Comparison of ENCODE assay signal across 16 mouse cellular contexts in genomic region chr12:29050516-29051251, GRCm38 (mm10).
A peak's percentile ranks its signal among the peaks of the same experiment; 100 is the strongest.
DNase-seq lines count a peak whose midpoint lies in the region; ATAC-seq and TF ChIP-seq lines count a peak whose summit lies in the region.
"Had no signal": no experiment of that assay in that cellular context is flagged by ENCODE, and none has a peak within 500 bp of the region (broad histone marks: within the 10 kb centered on the region; RNA-seq: fewer than 3 reads in every experiment).

No protein-coding gene starts in this region.

- H3K36me3 ChIP-seq in heart, embryonic 14.5 days (ENCODE audit: control insufficient read depth, insufficient read depth, low read length) = no peaks in the 10 kb centered on the region
- H3K36me3 ChIP-seq in midbrain, embryonic 10.5 days = no peaks in the 10 kb centered on the region
- no peaks in the 10 kb centered on the region for H3K36me3 ChIP-seq in midbrain, postnatal 0 days (ENCODE audit: insufficient read depth, low read length)
- no peaks in the 10 kb centered on the region for H3K36me3 ChIP-seq in hindbrain, embryonic 13.5 days
- H3K36me3 ChIP-seq in neural tube, embryonic 14.5 days (ENCODE audit: control insufficient read depth, insufficient read depth, low read length) = no peaks in the 10 kb centered on the region

- peaks cover 17 to 21% of the 10 kb centered on the region in 2 experiments for H3K4me1 ChIP-seq in heart, embryonic 14.5 days (ENCODE audit: control insufficient read depth in 2 of 2, insufficient read depth in 2 of 2, low read length in 2 of 2)
- peaks cover 33% of the 10 kb centered on the region for H3K4me1 ChIP-seq in midbrain, embryonic 10.5 days
- H3K4me1 ChIP-seq in midbrain, postnatal 0 days (ENCODE audit: insufficient read depth, low read length) = no peaks in the 10 kb centered on the region
- H3K4me1 ChIP-seq in hindbrain, embryonic 13.5 days (replicated peaks) = peaks cover 57% of the 10 kb centered on the region
- H3K4me1 ChIP-seq in neural tube, embryonic 14.5 days (ENCODE audit: control insufficient read depth, insufficient read depth, low read length) = peaks cover 10% of the 10 kb centered on the region

- H3K9ac ChIP-seq in heart, embryonic 14.5 days (ENCODE audit: low read length) = peak overlapping the region; percentile 12; the same call in 1 of the 2 replicates
- no peak overlapping the region for H3K9ac ChIP-seq in midbrain, postnatal 0 days (replicated peaks; ENCODE audit: low read length, poor library complexity, severe bottlenecking)
- no peak overlapping the region for H3K9ac ChIP-seq in hindbrain, embryonic 13.5 days
- no peak overlapping the region for H3K9ac ChIP-seq in neural tube, embryonic 14.5 days (replicated peaks; ENCODE audit: low read depth, low read length)

- WGBS in heart, embryonic 14.5 days = 28% methylated on average over 8 of the region's 8 CpGs
- WGBS in midbrain, embryonic 10.5 days = 72% methylated on average over 8 of the region's 8 CpGs
- WGBS in midbrain, postnatal 0 days = 66% methylated on average over 8 of the region's 8 CpGs
- 32% methylated on average over 8 of the region's 8 CpGs for WGBS in hindbrain, embryonic 13.5 days
- 17% methylated on average over 8 of the region's 8 CpGs for WGBS in neural tube, embryonic 14.5 days

- TF ChIP-seq CTCF in midbrain, postnatal 0 days (IDR thresholded peaks at IDR 0.05) = no peak

- no peak overlapping the region for H3K4me2 ChIP-seq in heart, embryonic 14.5 days (ENCODE audit: low read length)
- no peak overlapping the region for H3K4me2 ChIP-seq in midbrain, postnatal 0 days (ENCODE audit: low read depth, low read length, poor library complexity, severe bottlenecking)
- H3K4me2 ChIP-seq in hindbrain, embryonic 13.5 days = no peak overlapping the region
- no peak overlapping the region for H3K4me2 ChIP-seq in neural tube, embryonic 14.5 days (ENCODE audit: low read depth, low read length)
- H3K4me2 ChIP-seq: liver, embryonic 11.5 days had no signal

- no peaks in the 10 kb centered on the region for H3K27me3 ChIP-seq in heart, embryonic 14.5 days (ENCODE audit: control insufficient read depth, insufficient read depth, low read length)
- H3K27me3 ChIP-seq in midbrain, embryonic 10.5 days (ENCODE audit: low read depth, poor library complexity, severe bottlenecking) = peaks cover 28% of the 10 kb centered on the region
- no peaks in the 10 kb centered on the region for H3K27me3 ChIP-seq in midbrain, postnatal 0 days (ENCODE audit: insufficient read depth, low read length)
- H3K27me3 ChIP-seq in hindbrain, embryonic 13.5 days = no peaks in the 10 kb centered on the region
- H3K27me3 ChIP-seq in neural tube, embryonic 14.5 days (ENCODE audit: control insufficient read depth, insufficient read depth, low read length) = no peaks in the 10 kb centered on the region
- H3K27me3 ChIP-seq: CH12.LX had no signal

- no peaks in the 10 kb centered on the region for H3K9me3 ChIP-seq in heart, embryonic 14.5 days (ENCODE audit: control insufficient read depth, low read length)
- H3K9me3 ChIP-seq in midbrain, embryonic 10.5 days (replicated peaks) = no peaks in the 10 kb centered on the region
- no peaks in the 10 kb centered on the region for H3K9me3 ChIP-seq in midbrain, postnatal 0 days (ENCODE audit: low read length)
- H3K9me3 ChIP-seq in hindbrain, embryonic 13.5 days = no peaks in the 10 kb centered on the region
- H3K9me3 ChIP-seq in neural tube, embryonic 14.5 days (ENCODE audit: control insufficient read depth, low read length) = no peaks in the 10 kb centered on the region

- peak overlapping the region in 1 of 2 experiments; percentile 24; a peak in 1 of 4 replicates for H3K27ac ChIP-seq in heart, embryonic 14.5 days (replicated peaks in 1 of 2; ENCODE audit: control insufficient read depth in 1 of 2, insufficient read depth in 1 of 2, low read depth in 2 of 2, low read length in 2 of 2)
- peak overlapping the region; percentile 19; the same call in 1 of the 2 replicates for H3K27ac ChIP-seq in midbrain, embryonic 10.5 days (replicated peaks)
- H3K27ac ChIP-seq in midbrain, postnatal 0 days (ENCODE audit: low read depth, low read length) = no peak overlapping the region
- peak overlapping the region; percentile 89 for H3K27ac ChIP-seq in hindbrain, embryonic 13.5 days
- peak overlapping the region; percentile 18; the same call in 1 of the 2 replicates for H3K27ac ChIP-seq in neural tube, embryonic 14.5 days (ENCODE audit: low read depth, low read length)

- ATAC-seq in heart, embryonic 14.5 days (ENCODE audit: insufficient number of reproducible peaks, insufficient read depth, low FRiP score, low read depth) = no peak
- no peak for ATAC-seq in midbrain, postnatal 0 days (ENCODE audit: low FRiP score)
- ATAC-seq in hindbrain, embryonic 13.5 days (ENCODE audit: low FRiP score) = no peak
- 0 out of 2 replicates have a peak, but pooled peaks have one; percentile 38 for ATAC-seq in neural tube, embryonic 14.5 days (ENCODE audit: low read depth)
- ATAC-seq: inflammation-experienced regulatory T-cells, adult 6 months had no signal

- no peak overlapping the region for H3K4me3 ChIP-seq in heart, embryonic 14.5 days (ENCODE audit: control insufficient read depth in 1 of 2, insufficient read depth in 1 of 2, low read depth in 1 of 2, low read length in 2 of 2)
- no peak overlapping the region for H3K4me3 ChIP-seq in midbrain, embryonic 10.5 days
- H3K4me3 ChIP-seq in midbrain, postnatal 0 days (ENCODE audit: low read depth, low read length) = no peak overlapping the region
- no peak overlapping the region for H3K4me3 ChIP-seq in hindbrain, embryonic 13.5 days
- H3K4me3 ChIP-seq in neural tube, embryonic 14.5 days (ENCODE audit: low read depth, low read length) = no peak overlapping the region

- DNase-seq in heart, adult 8-10 months (ENCODE audit: low spot score) = no peak
- no peak for DNase-seq in midbrain, embryonic 10.5 days (ENCODE audit: low spot score)
- no peak for DNase-seq in midbrain, postnatal 0 days (ENCODE audit: low spot score)
- DNase-seq in cerebellum, adult 18-20 months = no peak
- no peak for DNase-seq in thymus, adult 18-20 months
- DNase-seq: adrenal gland, postnatal 25 days; gastrocnemius, postnatal 10 days; layer of hippocampus, postnatal 36 days; lung, postnatal 4 days; thymus, adult 2 months had no signal
